Mouse (Mus musculus) heart, postnatal 4 days (tissue): Measurements from ENCODE around the gene Inha. TPM values are rescaled to one million over a fixed set of nuclear protein-coding genes. Genes with fewer than 3 reads are reported as not detected.
A peak's percentile ranks its signal among the peaks of the same experiment; 100 is the strongest.

Experiments
- DNase-seq: peaks from one replicate; pipeline ENCODE4 v3.0.0; 2021
- total RNA-seq, 2 experiments: library from RNA; stranded (reverse); gene quantifications; 2 replicates each; pipeline ENCODE4 v1.2.3; 2021

Inha gene
- total RNA-seq, 2 experiments from 2014 or later = 10.0 to 10.3 TPM

DNA sequence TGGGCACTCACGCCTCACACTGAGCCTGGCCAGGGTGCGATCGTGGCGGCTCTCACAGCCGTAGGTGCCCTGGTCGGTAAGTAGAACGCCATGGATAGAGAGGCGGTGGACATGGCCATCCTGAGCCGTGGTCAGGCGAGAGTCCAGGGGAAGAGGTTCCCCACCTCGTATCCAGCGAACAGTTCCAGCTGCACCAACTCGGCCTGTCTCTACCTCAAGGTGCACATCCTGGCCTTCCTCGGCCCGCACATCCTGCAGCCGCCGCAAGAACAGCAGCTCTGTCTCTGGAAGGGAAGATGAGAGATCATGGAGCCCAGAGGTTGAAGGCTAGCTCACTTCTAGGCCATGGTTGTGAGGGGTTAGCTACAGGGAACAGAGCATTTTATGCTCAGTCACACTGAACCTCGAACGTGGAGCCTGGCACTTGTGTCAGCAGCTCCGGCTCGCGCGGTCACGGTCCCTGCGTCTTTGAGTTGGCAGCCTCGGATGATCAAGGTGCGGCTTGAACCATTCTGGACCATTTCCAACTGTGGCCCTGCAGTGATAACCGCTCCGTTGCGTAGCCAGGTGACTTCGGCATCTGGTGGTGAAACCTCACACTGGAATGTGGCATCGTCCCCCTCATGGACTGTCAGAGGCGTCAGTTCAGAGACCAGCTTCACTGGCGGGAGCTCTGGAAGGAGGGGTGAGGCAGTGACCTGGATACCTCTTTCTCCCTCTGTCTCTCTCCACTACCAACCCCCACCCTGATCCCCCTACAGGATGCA, 15.9 kb upstream of the Inha start:
- no peak for DNase-seq

DNA sequence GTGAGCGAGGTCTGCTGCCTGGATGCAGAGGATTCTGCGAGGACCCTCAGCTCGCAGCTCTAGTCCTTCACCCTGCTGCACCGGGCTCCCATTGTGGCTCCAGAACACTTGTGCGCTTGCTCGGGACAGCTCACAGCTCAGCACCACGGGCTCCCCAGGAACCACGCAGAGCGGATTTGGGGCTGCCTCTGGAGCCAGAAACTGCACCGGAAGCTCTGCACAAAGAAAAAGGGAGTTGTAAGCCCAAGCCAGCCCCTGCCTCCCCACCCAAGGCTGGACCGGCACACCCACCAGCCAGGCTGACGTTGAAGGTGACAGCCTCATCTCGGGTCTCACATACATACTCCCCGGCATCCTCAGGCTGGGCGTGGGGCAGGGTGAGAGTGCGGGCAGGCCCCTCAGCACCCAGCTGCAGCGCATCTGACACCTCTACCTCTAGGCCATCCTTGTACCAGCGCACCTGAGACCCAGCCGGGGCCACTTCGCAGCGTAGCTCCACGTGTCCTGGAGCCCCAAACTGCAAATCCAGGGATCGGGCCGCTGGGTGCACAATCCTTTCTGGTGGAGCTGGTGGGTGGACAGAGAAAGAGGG, 14.2 kb upstream of the Inha start:
- no peak for DNase-seq

DNA sequence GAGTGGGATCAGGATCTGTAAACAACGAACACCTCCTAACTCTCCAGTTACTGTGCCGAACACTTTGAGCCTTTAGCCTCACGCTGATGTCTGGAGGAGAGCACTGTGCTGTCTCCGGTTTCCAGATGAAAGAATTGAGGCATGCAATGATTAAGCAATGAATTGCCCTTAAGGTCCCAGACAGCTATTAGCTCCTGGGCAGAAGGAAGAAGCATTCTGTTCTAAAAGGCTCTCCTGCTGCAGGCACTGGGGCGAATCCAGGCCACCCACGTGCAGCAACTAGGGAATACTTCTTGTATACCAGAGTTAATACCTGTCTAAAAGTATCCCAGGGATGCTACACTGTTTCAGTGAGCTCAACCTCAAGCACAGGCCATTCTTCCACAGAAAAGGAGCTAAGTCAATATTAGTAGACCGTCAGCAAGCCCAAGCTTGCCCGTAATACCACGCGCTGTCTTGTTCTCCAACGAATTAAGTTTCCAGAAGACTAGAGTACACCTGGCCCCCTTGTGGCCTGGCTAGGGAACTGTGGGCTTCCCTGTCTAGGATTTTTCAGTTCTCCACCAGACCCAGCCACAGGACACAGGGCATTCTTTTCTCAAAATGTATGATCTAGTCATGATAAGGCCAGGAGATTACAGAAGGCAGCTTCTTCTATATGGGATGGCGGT, 11.9 kb upstream of the Inha start:
- DNase-seq = peak; percentile 57

DNA sequence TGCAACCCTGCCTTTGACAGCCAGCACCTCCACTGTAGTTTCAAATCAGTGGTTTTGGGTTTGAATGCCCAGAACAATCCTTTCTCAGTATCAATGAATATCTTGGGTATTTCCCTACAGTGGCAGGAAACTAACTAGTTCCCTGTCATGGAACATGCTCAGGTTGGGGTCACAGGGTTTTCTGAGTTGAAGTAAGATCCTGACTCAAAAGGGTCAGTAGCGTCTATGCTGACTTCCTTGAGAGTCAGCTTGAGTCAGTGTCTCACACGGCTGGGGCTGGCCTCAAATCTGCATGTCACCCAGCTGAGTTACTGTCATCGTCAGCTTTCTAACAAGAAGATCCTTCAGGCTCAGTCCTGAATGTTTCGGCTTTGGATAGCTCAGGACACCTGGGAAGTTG, 8.0 kb upstream of the Inha start:
- no peak for DNase-seq

DNA sequence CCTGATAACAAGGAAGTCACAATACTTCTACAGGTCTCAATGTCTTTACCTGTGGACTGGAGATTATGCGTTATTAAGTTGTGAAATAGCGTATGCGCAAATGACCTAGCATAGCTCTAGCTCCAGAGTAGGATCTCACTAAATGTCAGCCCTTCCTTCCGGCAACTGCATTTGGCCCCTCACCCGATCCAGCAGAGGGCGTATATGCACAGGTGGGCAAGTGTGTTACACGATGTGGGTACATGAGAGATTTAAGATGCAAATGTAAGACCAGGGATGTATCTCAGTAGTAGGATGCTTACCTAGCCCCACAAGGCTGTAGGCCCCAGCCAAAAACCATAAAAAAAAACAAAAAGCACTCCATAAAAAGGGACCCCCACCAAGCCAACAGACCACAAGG, 7.4 kb upstream of the Inha start:
- no peak for DNase-seq

DNA sequence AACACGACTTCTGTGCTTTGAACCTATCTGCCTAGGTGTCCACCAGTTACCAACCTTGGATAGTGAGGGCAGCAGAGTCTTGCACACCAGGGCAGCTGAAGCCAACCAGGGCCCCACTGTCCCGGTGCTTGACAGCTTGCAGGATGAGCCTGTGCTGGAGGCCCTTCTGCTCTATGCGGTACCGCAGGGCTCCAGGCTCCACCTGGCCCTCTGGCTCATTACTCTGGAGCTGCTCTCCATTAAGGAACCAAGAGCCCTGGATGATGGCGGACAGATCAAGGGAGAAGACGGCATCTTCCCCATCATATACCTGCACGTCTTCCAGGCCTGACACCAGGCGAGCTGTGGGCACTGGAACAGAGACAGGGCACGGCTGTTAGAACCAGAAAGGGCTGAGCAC, 5.0 kb upstream of the Inha start:
- DNase-seq = no peak

DNA sequence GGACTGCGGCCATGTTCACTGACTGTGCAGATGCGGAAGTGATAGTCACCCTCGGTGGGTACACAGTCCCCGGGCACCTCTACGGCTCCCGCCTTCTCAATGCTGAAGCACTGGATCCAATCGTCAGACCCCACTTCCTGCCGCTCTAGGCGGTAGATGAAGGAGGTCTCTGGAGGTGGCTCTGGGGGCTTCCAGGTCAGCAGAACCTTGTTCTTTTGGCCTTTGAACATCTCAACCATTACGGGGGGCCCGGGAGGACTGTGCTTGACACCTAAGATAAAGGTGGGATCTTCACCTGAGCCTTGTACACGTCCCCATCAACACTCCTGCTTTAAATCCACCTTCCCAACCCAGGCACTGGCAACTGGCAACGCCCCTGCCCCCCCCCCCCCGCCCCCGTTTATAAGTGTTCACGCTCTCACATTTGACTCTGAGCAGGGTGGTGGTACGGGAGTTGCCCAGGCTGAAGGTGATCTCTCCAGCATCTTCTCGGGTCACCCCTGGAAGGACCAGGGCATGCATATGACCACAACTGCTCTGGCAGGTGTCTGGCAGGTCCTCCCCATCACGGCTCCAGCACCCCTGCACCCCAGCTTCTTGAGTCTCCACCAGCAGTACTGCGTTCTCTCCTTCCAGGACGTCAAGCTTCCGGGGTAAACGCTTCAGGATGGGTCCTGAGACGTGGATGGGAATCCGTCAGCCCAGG, 3.8 kb upstream of the Inha start:
- DNase-seq = no peak

DNA sequence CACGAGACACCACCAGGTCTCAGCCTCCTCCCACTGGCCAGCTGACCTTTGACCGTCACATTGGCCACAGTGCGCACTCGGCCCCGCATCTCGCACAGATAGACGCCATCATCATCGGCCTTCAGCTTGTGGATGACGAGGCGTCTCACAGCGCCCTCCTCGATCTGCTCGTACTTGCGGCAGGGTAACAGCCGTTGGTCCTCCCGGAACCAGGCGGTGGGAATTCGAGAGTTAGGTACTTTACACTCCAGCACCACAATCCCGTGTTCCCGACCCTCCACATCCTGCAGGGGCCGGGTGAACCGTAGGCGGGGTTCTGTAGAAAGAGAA, 3.3 kb upstream of the Inha start:
- DNase-seq = no peak

DNA sequence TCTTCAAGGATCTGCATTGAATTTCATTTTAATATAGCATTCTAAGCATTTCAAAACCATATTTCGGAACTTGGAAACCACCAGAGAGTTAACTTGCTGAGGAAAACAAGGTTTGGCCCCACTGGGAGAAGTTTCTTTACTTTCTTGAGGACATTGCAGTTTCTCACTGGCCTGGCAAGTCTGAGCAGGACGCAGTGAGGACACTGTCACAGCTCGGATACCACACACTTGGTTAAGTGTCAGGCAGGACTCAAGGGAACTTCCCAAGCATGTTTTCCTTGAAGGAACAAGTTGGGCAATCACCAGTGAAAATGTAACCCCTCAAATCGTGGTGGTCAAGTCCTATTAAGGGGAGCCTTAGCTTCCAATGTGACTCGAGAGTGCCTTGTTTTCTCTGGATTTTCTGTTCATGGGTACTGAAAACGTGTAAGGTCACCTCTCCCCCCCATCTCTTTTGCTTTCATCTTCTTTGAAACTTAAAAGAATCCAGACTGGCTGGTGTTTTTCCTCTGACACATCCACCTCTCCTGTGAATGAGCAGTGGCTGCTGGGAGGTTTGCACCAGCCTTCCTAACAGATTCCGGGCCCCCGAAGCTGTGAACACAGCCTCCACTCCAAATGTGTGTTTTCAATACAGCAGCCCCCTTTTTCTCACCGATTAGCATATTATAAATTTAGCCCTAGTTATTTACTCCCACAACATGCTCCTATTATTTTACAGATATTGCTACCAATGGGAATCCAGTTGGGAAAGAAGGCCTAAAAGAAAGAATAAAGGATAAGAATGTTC, 2.4 kb upstream of the Inha start:
- DNase-seq = no peak

DNA sequence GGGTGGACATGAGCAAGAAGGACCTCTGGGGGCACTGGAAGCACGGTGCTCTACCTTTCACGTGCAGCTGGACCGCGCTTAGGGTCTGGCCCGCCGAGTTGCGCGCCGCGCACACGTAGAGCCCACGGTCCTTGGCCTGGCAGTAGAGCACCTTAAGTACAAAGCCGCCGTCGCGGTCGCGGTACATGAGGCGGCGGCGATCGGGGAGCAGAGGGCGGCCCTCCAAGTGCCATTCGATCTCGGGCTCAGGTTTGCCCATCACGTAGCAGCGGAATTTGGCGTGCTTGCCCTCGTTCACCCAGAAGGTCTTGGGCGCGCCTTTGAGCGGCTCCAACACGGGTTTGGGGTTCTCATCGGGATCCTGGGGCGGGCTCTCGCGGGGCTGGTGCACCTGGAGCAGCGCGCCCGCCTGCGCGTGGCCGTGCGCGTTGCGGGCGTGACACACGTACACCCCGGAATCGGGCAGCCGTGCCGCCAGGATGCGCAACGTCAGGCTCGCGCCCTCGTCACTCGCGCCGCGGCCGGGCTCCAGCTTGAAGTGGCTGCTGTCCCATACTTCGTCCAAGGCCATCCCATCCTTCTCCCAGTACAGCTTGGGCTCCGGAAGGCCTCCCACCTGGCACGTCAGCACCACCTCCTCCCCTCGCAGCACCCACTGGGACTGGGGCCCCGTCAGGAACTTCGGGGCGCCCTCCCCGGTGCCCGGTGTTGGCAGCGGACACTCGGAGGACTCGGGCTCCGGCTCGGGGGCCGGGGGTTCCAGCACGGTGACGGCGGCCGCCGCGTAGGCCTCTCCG, 1.5 kb upstream of the Inha start:
- peak; percentile 80 for DNase-seq

DNA sequence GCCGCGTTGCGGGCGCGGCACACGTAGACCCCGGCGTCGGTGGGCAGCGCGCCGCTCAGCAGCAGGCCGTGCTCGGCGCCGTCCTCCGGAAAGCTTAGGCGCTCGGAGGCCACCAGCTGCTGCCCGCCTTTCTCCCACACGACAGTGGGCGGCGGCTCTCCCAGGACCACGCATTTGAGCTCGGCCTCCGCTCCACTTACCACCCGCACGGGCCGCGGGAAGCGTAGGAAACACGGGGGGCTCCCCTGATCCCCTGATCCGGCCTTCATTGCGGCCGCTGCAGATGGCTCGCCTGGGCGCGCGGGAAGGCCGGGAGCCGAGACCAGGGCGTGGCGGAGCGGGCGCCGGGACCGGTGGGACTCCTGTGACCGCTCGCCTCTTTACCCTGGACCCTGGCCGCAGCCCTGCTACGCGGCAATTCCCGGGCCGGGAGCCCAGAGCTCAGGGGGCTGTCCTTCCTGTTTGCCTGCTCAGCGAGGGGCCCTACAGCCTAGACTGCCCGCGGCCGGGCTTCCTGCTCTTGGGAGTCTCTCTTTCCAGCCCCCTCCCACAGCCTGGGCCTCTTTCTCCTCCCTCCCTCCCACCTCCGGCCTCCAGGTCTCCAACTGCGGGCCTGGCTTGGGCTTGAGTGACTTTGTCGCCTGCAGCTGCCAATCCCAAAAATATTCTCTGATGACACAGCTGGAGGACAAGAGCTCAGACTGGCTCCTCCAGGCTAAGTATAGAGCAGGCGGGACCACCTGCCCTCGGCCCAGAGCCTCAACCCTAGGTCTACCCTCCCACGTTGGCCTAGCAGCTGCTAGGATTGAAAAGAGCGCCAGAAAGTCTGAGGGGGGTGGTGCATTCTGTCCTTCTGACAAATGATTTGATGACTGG, 683 bp upstream of the Inha start, which contains the start of gene Obsl1:
Gene Obsl1, minus strand, starts transcription at position 497 of the 876 bp plus-strand sequence.
- DNase-seq = peak; percentile 92

DNA sequence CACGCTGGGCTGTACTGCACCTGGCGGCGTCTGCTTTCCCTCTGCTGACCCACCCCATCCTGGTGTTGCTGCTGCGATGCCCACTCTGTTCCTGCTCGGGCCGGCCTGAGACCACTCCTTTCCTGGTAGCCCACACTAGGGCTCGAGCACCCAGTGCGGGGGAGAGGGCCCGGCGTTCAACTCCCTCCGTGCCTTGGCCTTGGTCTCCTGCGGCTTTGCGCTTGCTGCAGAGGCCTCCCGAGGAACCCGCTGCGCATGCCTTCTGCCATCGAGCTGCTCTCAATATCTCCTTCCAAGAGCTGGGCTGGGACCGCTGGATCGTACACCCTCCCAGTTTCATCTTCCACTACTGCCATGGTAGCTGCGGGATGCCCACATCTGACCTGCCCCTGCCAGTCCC, 2.7 kb downstream of the Inha start:
- no peak for DNase-seq

DNA sequence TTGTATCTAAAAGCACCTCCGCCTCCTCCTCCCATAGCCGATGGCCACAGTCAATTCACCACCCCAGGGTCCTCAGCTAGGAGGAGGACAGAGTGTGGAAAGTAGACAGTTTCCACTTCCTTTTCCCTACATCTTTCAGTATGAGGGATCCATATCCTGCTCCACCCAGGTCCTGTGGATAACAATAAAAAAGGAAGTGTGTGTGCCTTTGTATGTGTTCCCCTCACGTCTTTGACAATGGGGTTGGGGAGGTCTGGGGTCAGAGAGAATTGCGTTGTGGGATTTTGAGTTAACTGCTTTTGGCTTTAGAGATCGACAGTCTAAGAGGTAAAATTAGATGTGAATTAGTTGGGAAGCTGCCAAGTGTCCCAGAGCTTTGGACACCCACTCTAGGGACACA, 3.3 kb downstream of the Inha start:
- peak; percentile 30 for DNase-seq

DNA sequence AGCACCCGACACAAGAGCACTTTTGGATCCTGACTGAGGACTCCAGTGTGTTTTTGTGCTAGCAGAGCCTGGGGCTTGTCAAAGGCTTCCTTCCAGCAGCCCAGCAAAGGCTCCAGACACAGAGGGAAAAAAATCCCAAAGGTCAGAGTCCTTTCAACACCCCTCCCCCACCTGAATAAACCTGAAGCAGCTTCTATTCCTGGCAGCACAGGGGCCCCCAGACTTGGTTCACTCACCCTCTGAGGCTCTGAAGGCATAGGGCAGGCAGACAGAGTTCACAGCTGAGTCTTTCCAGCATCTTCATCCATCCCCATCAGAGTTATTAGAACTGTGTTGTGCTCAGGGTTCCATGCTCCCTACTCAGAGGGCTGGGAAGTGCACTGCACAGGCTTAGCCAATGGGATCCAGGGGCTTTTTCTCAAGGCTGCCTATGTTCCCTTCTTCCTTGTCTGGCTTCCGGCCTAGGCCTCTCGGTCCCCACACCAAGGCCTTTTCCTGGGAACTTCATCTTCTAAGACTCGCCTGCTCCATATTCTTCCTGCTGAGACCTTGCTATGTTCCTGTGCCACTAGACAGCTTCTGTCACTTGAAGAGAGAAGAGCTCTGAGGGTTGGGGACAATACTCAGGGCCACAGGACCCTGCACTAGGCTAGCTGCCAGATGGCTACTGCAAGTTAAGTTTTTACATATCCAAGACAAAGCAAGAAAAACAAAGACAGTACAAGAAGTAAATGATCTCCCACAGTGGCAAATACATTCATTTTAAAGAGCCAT, 4.7 kb downstream of the Inha start:
- DNase-seq = peak; percentile 51

DNA sequence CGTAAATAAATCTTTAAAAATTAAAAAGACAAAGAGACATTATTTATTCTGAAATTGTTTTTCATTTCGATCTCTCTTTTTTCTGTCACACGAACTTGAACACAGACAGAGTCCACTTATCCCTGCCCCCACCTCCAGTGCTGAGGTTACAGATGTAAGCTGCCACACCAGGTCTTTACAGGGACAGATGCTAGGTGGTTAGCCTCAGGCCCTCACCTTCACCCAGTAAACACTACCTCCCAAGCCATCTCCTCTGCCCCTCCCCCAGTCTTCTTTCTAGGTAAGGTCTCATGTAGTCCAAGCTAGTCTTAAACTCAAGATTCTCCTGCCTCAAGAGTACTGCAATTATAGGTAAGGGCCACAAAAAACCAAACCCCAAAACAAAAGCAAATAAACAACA, 5.7 kb downstream of the Inha start:
- DNase-seq = no peak

DNA sequence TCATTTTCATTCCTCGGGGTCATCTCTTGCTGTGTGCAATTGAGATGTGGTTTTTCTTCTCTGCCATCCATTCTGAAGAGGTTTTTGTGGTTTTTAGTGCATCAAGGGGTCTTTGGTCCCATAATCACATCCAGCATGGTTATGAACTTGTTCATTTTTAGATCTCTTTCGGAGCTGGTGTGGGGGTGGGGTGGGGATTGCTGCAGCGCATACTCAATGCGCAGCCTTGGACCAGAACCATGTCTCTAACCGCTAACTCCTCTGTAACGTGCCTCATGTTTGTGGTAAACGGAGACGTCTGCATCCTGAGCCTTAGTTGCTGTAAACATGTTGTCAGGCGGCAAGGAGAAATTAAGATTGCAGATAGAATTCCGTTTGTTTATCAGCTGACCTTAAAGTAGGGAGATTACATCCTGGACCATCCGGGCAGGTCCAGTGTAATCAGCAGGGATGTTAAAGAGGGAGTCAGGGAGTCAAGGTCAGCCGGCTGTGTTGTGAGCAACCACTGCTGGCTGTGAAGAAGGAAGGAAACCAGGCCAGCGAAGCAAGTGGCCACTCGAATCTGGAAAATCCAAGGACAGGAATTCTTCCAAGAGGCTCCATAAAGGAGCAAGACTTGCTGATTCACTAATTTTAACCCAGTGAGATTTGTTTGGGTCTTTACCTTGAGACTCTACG, 10.0 kb downstream of the Inha start:
- DNase-seq = peak; percentile 23

DNA sequence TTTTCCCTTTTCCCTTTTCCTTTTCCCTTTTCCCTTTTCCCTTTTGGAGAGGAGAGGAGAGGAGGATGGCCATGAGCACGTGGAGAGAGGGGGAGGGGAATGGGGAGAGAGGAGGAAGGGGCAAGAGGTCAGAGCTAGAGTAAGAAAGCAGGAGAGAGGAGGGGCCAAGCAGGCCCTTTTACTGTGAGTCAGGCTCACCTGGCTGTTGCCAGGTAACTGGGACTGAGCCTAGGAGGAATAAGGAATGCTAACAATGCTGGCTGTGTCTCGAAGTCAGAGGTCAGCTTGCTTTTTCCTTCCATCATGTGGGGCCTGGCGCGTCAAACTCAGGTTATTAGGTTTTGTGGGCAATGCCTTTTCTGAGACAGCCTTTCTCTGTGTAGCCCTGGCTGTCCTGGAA, 11.1 kb downstream of the Inha start:
- no peak for DNase-seq

DNA sequence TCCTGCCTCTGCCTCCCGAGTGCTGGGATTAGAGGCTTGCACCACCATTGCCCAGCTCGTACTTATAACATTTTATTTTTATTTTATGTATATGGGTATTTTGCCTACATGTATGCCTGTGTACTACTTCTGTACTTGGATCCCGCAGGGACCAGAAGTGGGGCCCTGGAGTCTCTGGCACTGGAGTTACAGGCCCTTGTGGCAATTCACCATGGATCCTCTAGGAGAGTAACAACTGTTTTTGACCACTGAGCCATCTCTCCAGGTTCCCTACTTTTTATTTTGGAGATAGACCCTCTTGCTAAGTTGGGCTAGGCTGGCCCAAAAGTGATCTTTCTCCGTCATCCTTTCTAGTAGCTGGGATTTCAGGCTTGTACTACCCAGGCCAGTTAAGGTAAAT, 11.6 kb downstream of the Inha start:
- no peak for DNase-seq

DNA sequence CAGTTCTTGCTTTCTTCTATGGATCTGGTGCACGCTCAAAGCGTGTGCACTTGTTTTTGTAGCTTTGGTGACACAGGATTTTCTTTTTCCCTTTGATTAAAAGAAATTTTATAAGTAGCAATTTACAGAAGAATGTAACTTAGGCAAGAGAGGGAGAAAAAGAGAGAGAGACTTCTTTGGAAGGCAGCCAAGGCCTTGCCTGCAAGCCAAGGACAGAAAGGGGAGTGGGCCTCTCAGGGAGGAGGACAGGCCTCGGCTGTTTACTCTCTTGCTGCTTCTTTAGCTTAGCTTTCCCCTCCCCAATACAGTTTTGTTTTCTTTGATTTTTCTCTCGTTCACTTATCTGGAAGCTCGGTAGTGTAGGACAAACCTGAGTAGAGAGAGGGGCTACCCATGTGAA, 12.7 kb downstream of the Inha start:
- peak; percentile 29 for DNase-seq
